Mouse (Mus musculus): ENCODE data around the gene Srp54c.

- TF ChIP-seq E2F4 (IDR thresholded peaks at IDR 0.05; ENCODE audit: insufficient read depth): no peak
- no peak for TF ChIP-seq POLR2A (IDR thresholded peaks at IDR 0.05; ENCODE audit: insufficient read length, low read depth)
- no peak for TF ChIP-seq MYOG (IDR thresholded peaks at IDR 0.05; ENCODE audit: control insufficient read depth in 1 of 3, insufficient read depth in 1 of 3, insufficient read length in 2 of 3, low read depth in 2 of 3)
- TF ChIP-seq CEBPB (IDR thresholded peaks at IDR 0.05; ENCODE audit: insufficient read depth, poor library complexity, severe bottlenecking): no peak
Observed at GRCm38 (mm10) chr12:55311841-55312240, 81.9 kb downstream of the Srp54c start.

Data from myocyte (in vitro differentiated cells).